Mouse (Mus musculus) limb, embryonic 11.5 days (tissue): ENCODE results near the gene Tmem132d. TPM values are rescaled to one million over a fixed set of nuclear protein-coding genes. Genes with fewer than 3 reads are reported as not detected.
A peak's percentile ranks its signal among the peaks of the same experiment; 100 is the strongest.

ENCODE experiments used
- ATAC-seq: fragments of 200-750 bp; cut with Nextera tagmentation; 2 replicates; pipeline ENCODE4 v1.8.0; 2017; ENCODE audit warnings: low read depth; ENCODE audit not compliant: insufficient number of reproducible peaks, low FRiP score, low TSS enrichment
- DNase-seq: peaks from one replicate; pipeline ENCODE4 v3.0.0-alpha.2; 2015; ENCODE audit warnings: low spot score
- H3K27ac ChIP-seq: fragments of 300-500 bp; sonication (generic); replicated peaks from 2 replicates; pipeline ENCODE4 v1.5.1; 2014; ENCODE audit warnings: low read depth, mild to moderate bottlenecking, low read length
- H3K27me3 ChIP-seq: fragments of 300-500 bp; sonication (generic); 2 replicates; pipeline ENCODE4 v1.6.1; 2014; ENCODE audit warnings: mild to moderate bottlenecking, low read length, mixed read lengths; ENCODE audit not compliant: control insufficient read depth, insufficient read depth
- H3K36me3 ChIP-seq: fragments of 300-500 bp; sonication (generic); 2 replicates; pipeline ENCODE4 v1.6.1; 2014; ENCODE audit warnings: mild to moderate bottlenecking, low read length, moderate library complexity, mixed read lengths; ENCODE audit not compliant: control insufficient read depth, insufficient read depth
- H3K4me1 ChIP-seq: fragments of 300-500 bp; sonication (generic); 2 replicates; pipeline ENCODE4 v1.6.1; 2014; ENCODE audit warnings: low read length, mixed read lengths; ENCODE audit not compliant: control insufficient read depth, insufficient read depth
- H3K4me2 ChIP-seq: fragments of 300-500 bp; sonication (generic); 2 replicates; pipeline ENCODE4 v1.6.1; 2014; ENCODE audit warnings: low read depth, mild to moderate bottlenecking, moderate library complexity; ENCODE audit not compliant: severe bottlenecking
- H3K4me3 ChIP-seq: fragments of 300-500 bp; sonication (generic); 2 replicates; pipeline ENCODE4 v1.5.1; 2014; ENCODE audit warnings: low read depth, low read length
- H3K9ac ChIP-seq: fragments of 300-500 bp; sonication (generic); 2 replicates; pipeline ENCODE4 v1.6.1; 2014; ENCODE audit warnings: mild to moderate bottlenecking, low read length
- H3K9me3 ChIP-seq: fragments of 300-500 bp; sonication (generic); 2 replicates; pipeline ENCODE4 v1.6.1; 2016; ENCODE audit warnings: low read length; ENCODE audit not compliant: control insufficient read depth
- WGBS: fragments of 180-500 bp; shearing (Covaris S2); extraction: QIAGEN DNeasy Blood & Tissue Kit; methylation state at CpG from one replicate; pipeline ENCODE4 v1.1.7; 2014; 5-methylcytosine and 5-hydroxymethylcytosine counted together
- polyA plus RNA-seq: library from polyadenylated mRNA; unstranded; fragments of >200 nt; fragmentation: Nextera tagmentation; extraction: Ambion mirVana; gene quantifications from 2 replicates; pipeline ENCODE4 v1.2.1, GENCODE M21; 2014

Tmem132d gene
- polyA plus RNA-seq, result 0.47 and 0.60 TPM in 2 replicates

GRCm38 (mm10) chr5:128432916-128433315 is at the start of gene Tmem132d:
Tmem132d (minus strand) TSS chr5:128433077.
- Histone ChIP-seq H3K27me3 (peaks cover 50% of the 10 kb centered on the region), H3K4me1 (no peaks in the 10 kb centered on the region), H3K4me3 (peak within 1 kb of the TSS; percentile 35), H3K27ac (no peak within 1 kb of the TSS), H3K36me3 (no peaks in the 10 kb centered on the region), H3K9ac (no peak within 1 kb of the TSS), H3K4me2 (peak within 1 kb of the TSS; percentile 89), H3K9me3 (no peaks in the 10 kb centered on the region)
- ATAC-seq (peak; percentile 31; the same call in 1 of the 2 replicates), DNase-seq (peak; percentile 45)
- 2% methylated on average over 17 of the region's 40 CpGs for WGBS

- ATAC-seq (no peak), DNase-seq (no peak)
- no peak overlapping the region for H3K4me2 ChIP-seq
- H3K27me3 ChIP-seq, result peaks cover 16% of the 10 kb centered on the region; the same call in 1 of the 2 replicates
- no peak overlapping the region for H3K27ac ChIP-seq
- no peaks in the 10 kb centered on the region for H3K4me1 ChIP-seq
- no peaks in the 10 kb centered on the region for H3K9me3 ChIP-seq
- H3K36me3 ChIP-seq, result no peaks in the 10 kb centered on the region; the same call in 1 of the 2 replicates
- WGBS, result 75% methylated on average over 6 of the region's 6 CpGs
- no peak overlapping the region for H3K9ac ChIP-seq
- no peak overlapping the region for H3K4me3 ChIP-seq
Measured at GRCm38 (mm10) chr5:128480816-128481215, 47.9 kb upstream of the Tmem132d start.

DNA sequence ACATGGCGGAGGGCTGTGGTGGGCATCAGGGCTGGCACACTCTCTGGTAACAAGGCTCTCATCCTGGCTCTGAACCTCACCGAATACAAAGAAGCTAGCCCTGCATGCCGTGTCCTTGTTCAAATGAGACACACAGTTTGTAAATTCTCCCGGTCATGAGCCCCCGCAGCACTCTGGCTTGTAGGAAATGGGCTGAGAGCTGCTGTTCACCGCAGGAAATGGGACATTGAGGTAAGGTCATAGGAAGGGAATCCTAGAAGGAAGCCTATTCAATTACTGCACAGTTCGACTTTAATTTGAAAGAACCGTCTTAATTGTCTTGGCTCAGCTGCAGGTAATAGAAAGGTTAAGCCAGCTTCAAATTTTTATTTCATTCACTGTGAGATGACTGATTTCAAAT is 42.5 kb upstream of the Tmem132d start:
- WGBS, result 80% methylated on average over 8 of the region's 8 CpGs

DNA sequence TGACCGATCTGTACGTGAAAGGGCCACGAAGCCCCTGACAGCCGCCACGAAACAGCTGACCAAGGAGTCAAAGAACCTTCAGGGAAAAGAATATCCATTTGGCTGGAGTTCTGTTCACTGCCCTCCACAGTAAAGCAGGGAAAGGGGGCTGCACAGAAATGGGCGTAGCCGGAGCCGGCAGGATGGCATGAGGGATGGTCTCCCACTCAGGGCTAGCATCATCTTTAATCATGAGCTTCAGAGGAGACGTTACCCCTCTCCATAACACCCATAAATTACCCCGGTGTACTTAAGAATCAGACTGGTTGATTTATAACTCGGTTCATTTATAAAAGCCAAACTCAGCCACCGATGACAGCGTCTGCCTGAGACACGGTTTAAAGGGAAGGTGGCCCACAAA is 36.9 kb upstream of the Tmem132d start:
- Histone ChIP-seq H3K9ac (no peak overlapping the region), H3K27me3 (no peaks in the 10 kb centered on the region), H3K4me3 (no peak overlapping the region), H3K36me3 (no peaks in the 10 kb centered on the region), H3K4me2 (no peak overlapping the region), H3K9me3 (no peaks in the 10 kb centered on the region), H3K4me1 (peaks cover 8% of the 10 kb centered on the region; the same call in 1 of the 2 replicates), H3K27ac (no peak overlapping the region)
- DNase-seq (no peak), ATAC-seq (no peak)
- WGBS, result 63% methylated on average over 14 of the region's 14 CpGs

More for the DNA sequence above, 42.5 kb upstream of the Tmem132d start:
- Histone ChIP-seq H3K4me3 (no peak overlapping the region), H3K27ac (no peak overlapping the region), H3K27me3 (no peaks in the 10 kb centered on the region), H3K4me1 (peaks cover 8% of the 10 kb centered on the region; the same call in 1 of the 2 replicates), H3K4me2 (no peak overlapping the region), H3K9ac (no peak overlapping the region), H3K36me3 (no peaks in the 10 kb centered on the region; the same call in 1 of the 2 replicates), H3K9me3 (no peaks in the 10 kb centered on the region)
- DNase-seq (no peak), ATAC-seq (no peak)

DNA sequence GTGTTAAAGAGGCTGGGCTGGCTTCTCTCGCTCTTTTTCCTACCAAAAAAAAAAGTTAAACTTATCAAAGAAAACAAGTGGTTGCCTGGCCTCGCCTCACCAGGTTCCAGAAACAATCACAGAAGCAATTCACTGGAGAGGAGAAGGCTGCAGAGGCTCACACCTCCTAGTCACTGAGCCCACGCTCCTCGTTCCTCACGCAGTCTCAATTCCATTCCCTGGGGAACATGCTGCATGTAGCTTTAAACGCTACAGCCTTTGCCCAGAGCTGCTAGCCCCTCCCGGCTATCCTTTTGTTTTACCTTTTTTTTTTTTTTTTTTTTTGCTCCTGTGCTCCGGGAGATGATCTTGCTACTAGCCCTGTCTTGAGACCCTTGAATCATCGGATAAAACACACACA is 31.6 kb upstream of the Tmem132d start:
- Histone ChIP-seq H3K27me3 (no peaks in the 10 kb centered on the region), H3K4me2 (no peak overlapping the region), H3K4me1 (no peaks in the 10 kb centered on the region), H3K9me3 (no peaks in the 10 kb centered on the region), H3K4me3 (no peak overlapping the region), H3K36me3 (no peaks in the 10 kb centered on the region), H3K27ac (no peak overlapping the region), H3K9ac (no peak overlapping the region)
- 16% methylated on average over 9 of the region's 9 CpGs for WGBS
- ATAC-seq, result no peak
- DNase-seq, result no peak

- Histone ChIP-seq H3K4me1 (no peaks in the 10 kb centered on the region), H3K27ac (no peak overlapping the region), H3K27me3 (no peaks in the 10 kb centered on the region), H3K9ac (no peak overlapping the region), H3K4me3 (no peak overlapping the region), H3K4me2 (no peak overlapping the region), H3K9me3 (no peaks in the 10 kb centered on the region), H3K36me3 (no peaks in the 10 kb centered on the region)
- WGBS, result 38% methylated on average over 3 of the region's 3 CpGs
- DNase-seq, result no peak
- ATAC-seq, result no peak
Measured at GRCm38 (mm10) chr5:128460605-128461004, 27.7 kb upstream of the Tmem132d start.

DNA sequence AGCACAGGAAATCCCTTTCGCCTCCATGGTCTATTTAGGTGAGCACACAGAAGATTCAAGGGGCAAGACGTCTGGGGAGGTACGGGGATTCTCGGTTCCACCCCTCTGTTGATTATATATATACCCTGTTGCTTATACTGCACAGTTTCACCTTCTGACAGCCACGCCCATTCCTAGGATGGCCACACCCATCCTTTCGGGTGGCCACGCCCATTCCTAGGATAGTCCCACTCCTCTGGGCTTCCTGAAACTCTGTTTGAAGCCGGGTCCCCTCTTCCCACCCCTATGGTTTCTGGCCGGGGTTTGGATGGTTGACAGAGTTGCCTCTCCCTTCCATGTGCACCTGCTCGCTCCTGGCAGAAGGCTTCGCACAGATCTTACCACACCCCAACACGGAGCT is 22.9 kb upstream of the Tmem132d start:
- no peak for DNase-seq

GRCm38 (mm10) chr5:128452196-128452595 is 19.3 kb upstream of the Tmem132d start:
- Histone ChIP-seq H3K27ac (no peak overlapping the region), H3K4me2 (no peak overlapping the region), H3K9me3 (no peaks in the 10 kb centered on the region), H3K36me3 (no peaks in the 10 kb centered on the region), H3K27me3 (no peaks in the 10 kb centered on the region), H3K9ac (no peak overlapping the region), H3K4me1 (no peaks in the 10 kb centered on the region), H3K4me3 (no peak overlapping the region)
- ATAC-seq (no peak), DNase-seq (no peak)
- 38% methylated on average over 6 of the region's 6 CpGs for WGBS

More for the DNA sequence above, 22.9 kb upstream of the Tmem132d start:
- Histone ChIP-seq H3K27me3 (no peaks in the 10 kb centered on the region), H3K4me2 (no peak overlapping the region), H3K4me3 (no peak overlapping the region), H3K9me3 (no peaks in the 10 kb centered on the region), H3K4me1 (no peaks in the 10 kb centered on the region), H3K27ac (no peak overlapping the region), H3K36me3 (no peaks in the 10 kb centered on the region), H3K9ac (no peak overlapping the region)
- WGBS, result 73% methylated on average over 12 of the region's 12 CpGs
- no peak for ATAC-seq

GRCm38 (mm10) chr5:128450808-128451207 is 17.9 kb upstream of the Tmem132d start:
- ATAC-seq, result no peak
- Histone ChIP-seq H3K27me3 (no peaks in the 10 kb centered on the region; the same call in 1 of the 2 replicates), H3K9me3 (no peaks in the 10 kb centered on the region), H3K27ac (no peak overlapping the region), H3K4me3 (no peak overlapping the region), H3K36me3 (no peaks in the 10 kb centered on the region), H3K4me2 (no peak overlapping the region), H3K9ac (no peak overlapping the region), H3K4me1 (no peaks in the 10 kb centered on the region)
- peak; percentile 48 for DNase-seq
- 77% methylated on average over 3 of the region's 3 CpGs for WGBS
